Mouse (Mus musculus) G1E (cell line): ENCODE results near the gene Gba2. TPM values are rescaled to one million over a fixed set of nuclear protein-coding genes. Genes with fewer than 3 reads are reported as not detected.

Experiments
- ATAC-seq: 2 replicates; pipeline ENCODE4 v1.8.0; 2016; ENCODE audit warnings: mild to moderate bottlenecking; ENCODE audit not compliant: insufficient number of reproducible peaks, poor library complexity, low FRiP score, severe bottlenecking; ENCODE audit errors: extremely low read depth
- DNase-seq: peaks from one replicate; pipeline ENCODE4 v3.0.0; 2012; ENCODE audit warnings: low spot score
- H3K27me3 ChIP-seq: 2 replicates; pipeline ENCODE4 v1.6.1; 2012; ENCODE audit warnings: mild to moderate bottlenecking, low read length, inconsistent platforms; ENCODE audit not compliant: insufficient read depth
- H3K36me3 ChIP-seq: replicated peaks from 2 replicates; pipeline ENCODE3; 2012; ENCODE audit warnings: mild to moderate bottlenecking, inconsistent platforms
- H3K4me1 ChIP-seq: 2 replicates; pipeline ENCODE4 v1.6.1; 2012; ENCODE audit warnings: low read depth, low read length, inconsistent platforms, mixed read lengths; ENCODE audit not compliant: insufficient read depth
- H3K4me3 ChIP-seq: 2 replicates; pipeline ENCODE4 v1.5.1; 2012; ENCODE audit warnings: low read depth, mild to moderate bottlenecking, inconsistent platforms, low read length, moderate library complexity, mixed read lengths
- H3K9me3 ChIP-seq: replicated peaks from 2 replicates; pipeline ENCODE4 v1.6.1; 2012; ENCODE audit warnings: inconsistent platforms
- CTCF ChIP-seq: IDR thresholded peaks from 2 replicates; pipeline ENCODE4 v1.5.1; 2012; ENCODE audit warnings: low read depth, low read length, inconsistent platforms, mixed read lengths
- GATA1 ChIP-seq: IDR thresholded peaks from 2 replicates; pipeline ENCODE4 v1.6.1; 2012; ENCODE audit warnings: borderline replicate concordance, low read length, inconsistent platforms, mixed read lengths
- GATA2 ChIP-seq: IDR thresholded peaks from 2 replicates; pipeline ENCODE4 v1.6.1; 2012; ENCODE audit warnings: low read depth, low read length, inconsistent platforms, borderline replicate concordance
- POLR2AphosphoS5 ChIP-seq: IDR thresholded peaks from 2 replicates; pipeline ENCODE4 v1.6.1; 2012; ENCODE audit warnings: low read depth, low read length, inconsistent platforms; ENCODE audit not compliant: insufficient replicate concordance
- TAL1 ChIP-seq: conservative IDR thresholded peaks from 2 replicates; pipeline ENCODE4 v1.6.1; 2012; ENCODE audit warnings: low read depth, low read length, inconsistent platforms, mixed read lengths
- polyA plus RNA-seq: library from polyadenylated mRNA; stranded (reverse); fragments of >175 nt; gene quantifications from 2 replicates; pipeline ENCODE4 v1.2.3, GENCODE M21; 2012
- total RNA-seq, 2 experiments: library from RNA; stranded (forward) in 1 of 2; stranded (reverse) in 1 of 2; fragments of 200-1000 nt in 1 of 2; fragments of >200 nt in 1 of 2; fragmentation: Nextera tagmentation in 1 of 2; gene quantifications; 2 replicates each; pipeline ENCODE4 v1.2.3; 2014 to 2017

Gene Gba2
- total and polyA plus RNA-seq, 3 experiments: 12.6 to 21.4 (median 18.3) TPM

DNA sequence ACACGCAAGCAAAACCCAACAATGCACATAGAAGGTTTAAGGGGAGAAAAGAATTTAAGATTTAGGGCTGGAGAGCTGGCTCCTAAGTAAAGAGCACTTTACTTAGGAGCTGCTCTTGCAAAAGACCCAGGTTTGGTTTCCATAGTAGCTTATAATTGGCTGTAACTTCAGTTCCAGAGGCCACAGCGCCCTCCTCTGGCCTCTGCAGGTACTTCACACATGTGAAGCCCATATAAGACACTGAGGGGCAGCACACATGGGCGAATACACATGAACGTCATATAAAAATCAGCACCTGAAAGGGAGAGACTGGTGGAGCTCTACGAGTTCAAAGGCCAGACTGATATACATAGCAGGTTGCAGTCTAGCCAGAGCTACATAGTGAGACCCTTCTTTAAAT, 50.8 kb downstream of the Gba2 start:
- no peak for TF ChIP-seq GATA1
- peak; percentile 47; the same call in 1 of the 2 replicates for TF ChIP-seq CTCF
- TF ChIP-seq POLR2AphosphoS5: no peak
- TF ChIP-seq GATA2: no peak
- no peak for TF ChIP-seq TAL1
- DNase-seq (no peak), ATAC-seq (no peak)
- Histone ChIP-seq H3K4me3 (no peak overlapping the region), H3K4me1 (peaks cover 21% of the 10 kb centered on the region), H3K36me3 (peaks cover 31% of the 10 kb centered on the region), H3K27me3 (peaks cover 28% of the 10 kb centered on the region), H3K9me3 (no peaks in the 10 kb centered on the region)

GRCm38 (mm10) chr4:43519956-43520355, 58.7 kb downstream of the Gba2 start:
- H3K4me3 ChIP-seq: no peak overlapping the region
- no peaks in the 10 kb centered on the region for H3K9me3 ChIP-seq
- H3K4me1 ChIP-seq: peaks cover 25% of the 10 kb centered on the region
- TF ChIP-seq POLR2AphosphoS5: no peak
- no peak for TF ChIP-seq CTCF
- no peak for TF ChIP-seq GATA1
- no peak for TF ChIP-seq GATA2
- TF ChIP-seq TAL1: no peak
- peaks cover 74% of the 10 kb centered on the region for H3K27me3 ChIP-seq
- DNase-seq: peak; percentile 63
- no peak; the same call in 1 of the 2 replicates for ATAC-seq
- H3K36me3 ChIP-seq: no peaks in the 10 kb centered on the region

DNA sequence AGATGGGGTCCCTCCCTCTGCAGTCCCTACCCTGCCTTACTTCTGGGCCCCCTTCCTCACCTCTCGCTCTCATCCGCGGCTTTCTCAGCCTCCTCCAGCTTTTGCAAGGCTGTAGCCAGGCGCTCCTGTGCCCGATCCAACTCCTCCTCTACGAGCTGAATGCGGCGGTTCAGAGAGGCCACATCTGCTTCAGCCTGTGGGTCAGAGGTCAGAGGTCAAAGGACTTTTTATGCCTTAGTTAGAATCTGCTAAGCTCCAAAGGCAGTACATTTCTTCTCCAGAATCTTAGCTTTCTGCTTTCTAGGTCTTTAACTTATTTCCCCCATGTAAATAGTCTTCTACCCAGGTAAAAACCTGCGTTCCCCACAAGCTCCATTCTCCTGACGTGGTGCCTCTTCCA, 59.1 kb downstream of the Gba2 start:
- Histone ChIP-seq H3K36me3 (no peaks in the 10 kb centered on the region), H3K4me3 (no peak overlapping the region), H3K4me1 (peaks cover 25% of the 10 kb centered on the region), H3K9me3 (no peaks in the 10 kb centered on the region), H3K27me3 (peaks cover 75% of the 10 kb centered on the region)
- no peak for DNase-seq
- TF ChIP-seq TAL1: no peak
- TF ChIP-seq CTCF: no peak
- TF ChIP-seq GATA2: no peak
- TF ChIP-seq POLR2AphosphoS5: no peak
- no peak for TF ChIP-seq GATA1
- no peak for ATAC-seq

Other genes with a start within 250 kb of the Gba2 start
Only the 20 nearest of the 24 such genes appear.
- gene Fam166b, start 149.7 kb downstream of the Gba2 start, total RNA-seq (2014; fragmentation: Nextera tagmentation): not detected in 2 replicates
- 0.11 TPM in 1 of 2 replicates, not detected in the other for gene Fam166b, start 149.7 kb downstream of the Gba2 start, total RNA-seq (2017)
- gene Fam166b, start 149.7 kb downstream of the Gba2 start, polyA plus RNA-seq: not detected in 2 replicates
- gene Tesk1, start 136.9 kb downstream of the Gba2 start, total RNA-seq (2014; fragmentation: Nextera tagmentation): 23.5 and 26.3 TPM in 2 replicates
- 8.7 and 10.6 TPM in 2 replicates for gene Tesk1, start 136.9 kb downstream of the Gba2 start, total RNA-seq (2017)
- gene Tesk1, start 136.9 kb downstream of the Gba2 start, polyA plus RNA-seq: 55.8 and 64.0 TPM in 2 replicates
- 0.87 TPM in 1 of 2 replicates, not detected in the other for gene Cd72, start 124.2 kb downstream of the Gba2 start, total RNA-seq (2014; fragmentation: Nextera tagmentation)
- gene Cd72, start 124.2 kb downstream of the Gba2 start, total RNA-seq (2017): 0.16 and 1.3 TPM in 2 replicates
- 1.0 and 1.5 TPM in 2 replicates for gene Cd72, start 124.2 kb downstream of the Gba2 start, polyA plus RNA-seq
- gene Sit1, start 95.1 kb downstream of the Gba2 start, total RNA-seq (2014; fragmentation: Nextera tagmentation): not detected in 2 replicates
- not detected in 2 replicates for gene Sit1, start 95.1 kb downstream of the Gba2 start, total RNA-seq (2017)
- not detected in 2 replicates for gene Sit1, start 95.1 kb downstream of the Gba2 start, polyA plus RNA-seq
- 18.8 and 25.2 TPM in 2 replicates for gene Ccdc107, start 86.0 kb downstream of the Gba2 start, total RNA-seq (2014; fragmentation: Nextera tagmentation)
- 28.3 and 28.6 TPM in 2 replicates for gene Ccdc107, start 86.0 kb downstream of the Gba2 start, total RNA-seq (2017)
- 72.0 and 82.4 TPM in 2 replicates for gene Ccdc107, start 86.0 kb downstream of the Gba2 start, polyA plus RNA-seq
- 23.4 and 71.2 TPM in 2 replicates for gene Arhgef39, start 79.2 kb downstream of the Gba2 start, total RNA-seq (2014; fragmentation: Nextera tagmentation)
- gene Arhgef39, start 79.2 kb downstream of the Gba2 start, total RNA-seq (2017): 29.0 and 32.4 TPM in 2 replicates
- gene Arhgef39, start 79.2 kb downstream of the Gba2 start, polyA plus RNA-seq: 16.4 and 21.8 TPM in 2 replicates
- gene Car9, start 71.9 kb downstream of the Gba2 start, total RNA-seq (2014; fragmentation: Nextera tagmentation): not detected in 2 replicates
- 0.11 and 0.12 TPM in 2 replicates for gene Car9, start 71.9 kb downstream of the Gba2 start, total RNA-seq (2017)
- not detected in 2 replicates for gene Car9, start 71.9 kb downstream of the Gba2 start, polyA plus RNA-seq
- gene Tpm2, start 55.1 kb downstream of the Gba2 start, total RNA-seq (2014; fragmentation: Nextera tagmentation): not detected in 2 replicates
- 0.27 TPM in 1 of 2 replicates, not detected in the other for gene Tpm2, start 55.1 kb downstream of the Gba2 start, total RNA-seq (2017)
- not detected in 2 replicates for gene Tpm2, start 55.1 kb downstream of the Gba2 start, polyA plus RNA-seq
- 9.4 and 9.8 TPM in 2 replicates for gene Creb3, start 16.5 kb downstream of the Gba2 start, total RNA-seq (2014; fragmentation: Nextera tagmentation)
- 60.0 and 61.0 TPM in 2 replicates for gene Creb3, start 16.5 kb downstream of the Gba2 start, total RNA-seq (2017)
- gene Creb3, start 16.5 kb downstream of the Gba2 start, polyA plus RNA-seq: 1.6 and 1.9 TPM in 2 replicates
- gene Tln1, start 16.2 kb downstream of the Gba2 start, total RNA-seq (2014; fragmentation: Nextera tagmentation): 166 and 262 TPM in 2 replicates
- gene Tln1, start 16.2 kb downstream of the Gba2 start, total RNA-seq (2017): 127 and 167 TPM in 2 replicates
- 138 and 163 TPM in 2 replicates for gene Tln1, start 16.2 kb downstream of the Gba2 start, polyA plus RNA-seq
- gene Rgp1, start 158 bp downstream of the Gba2 start, total RNA-seq (2014; fragmentation: Nextera tagmentation): 48.5 and 54.7 TPM in 2 replicates
- 18.6 and 23.2 TPM in 2 replicates for gene Rgp1, start 158 bp downstream of the Gba2 start, total RNA-seq (2017)
- 31.2 and 105 TPM in 2 replicates for gene Rgp1, start 158 bp downstream of the Gba2 start, polyA plus RNA-seq
- gene Msmp, start 5.6 kb upstream of the Gba2 start, total RNA-seq (2014; fragmentation: Nextera tagmentation): not detected in 2 replicates
- 0.17 TPM in 1 of 2 replicates, not detected in the other for gene Msmp, start 5.6 kb upstream of the Gba2 start, total RNA-seq (2017)
- not detected in 2 replicates for gene Msmp, start 5.6 kb upstream of the Gba2 start, polyA plus RNA-seq
- 6.3 TPM in 1 of 2 replicates, not detected in the other for gene Npr2, start 53.1 kb upstream of the Gba2 start, total RNA-seq (2014; fragmentation: Nextera tagmentation)
- 0.23 and 0.44 TPM in 2 replicates for gene Npr2, start 53.1 kb upstream of the Gba2 start, total RNA-seq (2017)
- gene Npr2, start 53.1 kb upstream of the Gba2 start, polyA plus RNA-seq: 0.04 TPM in 2 replicates
- 0.73 TPM in 1 of 2 replicates, not detected in the other for gene Spag8, start 74.7 kb upstream of the Gba2 start, total RNA-seq (2014; fragmentation: Nextera tagmentation)
- gene Spag8, start 74.7 kb upstream of the Gba2 start, total RNA-seq (2017): 0.33 and 0.41 TPM in 2 replicates
- gene Spag8, start 74.7 kb upstream of the Gba2 start, polyA plus RNA-seq: not detected in 2 replicates
- gene Hint2, start 77.6 kb upstream of the Gba2 start, total RNA-seq (2014; fragmentation: Nextera tagmentation): 16.2 and 18.7 TPM in 2 replicates
- gene Hint2, start 77.6 kb upstream of the Gba2 start, total RNA-seq (2017): 58.3 and 63.1 TPM in 2 replicates
- gene Hint2, start 77.6 kb upstream of the Gba2 start, polyA plus RNA-seq: 42.4 and 50.2 TPM in 2 replicates
- gene Tmem8b, start 90.1 kb upstream of the Gba2 start, total RNA-seq (2014; fragmentation: Nextera tagmentation): 2.9 and 6.0 TPM in 2 replicates
- gene Tmem8b, start 90.1 kb upstream of the Gba2 start, total RNA-seq (2017): 0.76 and 1.1 TPM in 2 replicates
- 2.9 and 3.6 TPM in 2 replicates for gene Tmem8b, start 90.1 kb upstream of the Gba2 start, polyA plus RNA-seq
- 0.34 TPM in 1 of 2 replicates, not detected in the other for gene Fam221b, start 90.3 kb upstream of the Gba2 start, total RNA-seq (2014; fragmentation: Nextera tagmentation)
- 0.49 and 0.58 TPM in 2 replicates for gene Fam221b, start 90.3 kb upstream of the Gba2 start, total RNA-seq (2017)
- 0.05 and 0.10 TPM in 2 replicates for gene Fam221b, start 90.3 kb upstream of the Gba2 start, polyA plus RNA-seq
- gene Olfr70, start 121.9 kb upstream of the Gba2 start, total RNA-seq (2014; fragmentation: Nextera tagmentation): not detected in 2 replicates
- 0.06 TPM in 1 of 2 replicates, not detected in the other for gene Olfr70, start 121.9 kb upstream of the Gba2 start, total RNA-seq (2017)
- not detected in 2 replicates for gene Olfr70, start 121.9 kb upstream of the Gba2 start, polyA plus RNA-seq
- not detected in 2 replicates for gene Olfr71, start 131.4 kb upstream of the Gba2 start, total RNA-seq (2014; fragmentation: Nextera tagmentation)
- 0.06 and 0.11 TPM in 2 replicates for gene Olfr71, start 131.4 kb upstream of the Gba2 start, total RNA-seq (2017)
- gene Olfr71, start 131.4 kb upstream of the Gba2 start, polyA plus RNA-seq: not detected in 2 replicates
- not detected in 2 replicates for gene Hrct1, start 148.3 kb upstream of the Gba2 start, total RNA-seq (2014; fragmentation: Nextera tagmentation)
- gene Hrct1, start 148.3 kb upstream of the Gba2 start, total RNA-seq (2017): 0.16 TPM in 1 of 2 replicates, not detected in the other
- gene Hrct1, start 148.3 kb upstream of the Gba2 start, polyA plus RNA-seq: not detected in 2 replicates